8 mouse cellular contexts compared by ENCODE assay signal in genomic region chr5:115907037-115908009, GRCm38 (mm10).
DNase-seq lines count a peak whose midpoint lies in the region; ATAC-seq and TF ChIP-seq lines count a peak whose summit lies in the region.

No protein-coding gene starts in this region.

- peak; percentile 46 for DNase-seq in gastrocnemius, postnatal 14 days
- DNase-seq in gastrocnemius, postnatal 25 days, result no peak
- DNase-seq in embryo, embryonic 10.5 days (ENCODE audit: low spot score), result peak; percentile 61
- DNase-seq in heart, embryonic 10.5 days (ENCODE audit: low spot score), result no peak
- DNase-seq in kidney, postnatal 10 days, result peak; percentile 51
- DNase-seq in liver, embryonic 14.5 days (ENCODE audit: low read depth in 3 of 3, low spot score in 3 of 3), result no peak
- no peak for DNase-seq in thymus, postnatal 14 days

- H3K9ac ChIP-seq in liver, embryonic 14.5 days (replicated peaks), result no peak overlapping the region
- H3K9ac ChIP-seq in neural tube, embryonic 14.5 days (replicated peaks; ENCODE audit: low read depth, low read length), result peak overlapping the region; percentile 48

- H3K4me2 ChIP-seq in liver, embryonic 14.5 days (ENCODE audit: low read depth), result peak overlapping the region; percentile 49
- H3K4me2 ChIP-seq in neural tube, embryonic 14.5 days (ENCODE audit: low read depth, low read length), result peak overlapping the region; percentile 80

- no peaks in the 10 kb centered on the region for H3K27me3 ChIP-seq in heart, embryonic 10.5 days (ENCODE audit: insufficient read depth, poor library complexity, severe bottlenecking)
- no peaks in the 10 kb centered on the region for H3K27me3 ChIP-seq in liver, embryonic 14.5 days (ENCODE audit: control insufficient read depth, insufficient read depth, low read length)
- no peaks in the 10 kb centered on the region for H3K27me3 ChIP-seq in neural tube, embryonic 14.5 days (ENCODE audit: control insufficient read depth, insufficient read depth, low read length)

- WGBS in heart, embryonic 10.5 days, result 5% methylated on average over 38 of the region's 38 CpGs
- 55% methylated on average over 38 of the region's 38 CpGs for whole genome bisulfite sequencing in liver, embryonic 14.5 days (ENCODE audit: insufficient replicate concordance)
- 4% methylated on average over 38 of the region's 38 CpGs for WGBS in neural tube, embryonic 14.5 days

- TF ChIP-seq EP300 in liver, embryonic 14.5 days (IDR thresholded peaks at IDR 0.05; ENCODE audit: low read depth), result no peak

- peak overlapping the region; percentile 38 for H3K27ac ChIP-seq in heart, embryonic 10.5 days
- no peak overlapping the region for H3K27ac ChIP-seq in liver, embryonic 14.5 days
- peak overlapping the region; percentile 52 for H3K27ac ChIP-seq in neural tube, embryonic 14.5 days (ENCODE audit: low read depth, low read length)

- ATAC-seq in liver, embryonic 14.5 days (ENCODE audit: insufficient read depth), result peak; percentile 38; the same call in 1 of the 2 replicates
- ATAC-seq in neural tube, embryonic 14.5 days (ENCODE audit: low read depth), result peak; percentile 85

- 0 out of 2 replicates have a peak, but pooled peaks cover 5% of the 10 kb centered on the region for H3K36me3 ChIP-seq in heart, embryonic 10.5 days
- peaks cover 3% of the 10 kb centered on the region; the same call in 1 of the 2 replicates for H3K36me3 ChIP-seq in liver, embryonic 14.5 days (replicated peaks; ENCODE audit: control insufficient read depth, insufficient read depth, low read depth)
- H3K36me3 ChIP-seq in neural tube, embryonic 14.5 days (ENCODE audit: control insufficient read depth, insufficient read depth, low read length), result no peaks in the 10 kb centered on the region

- peak; percentile 37 for TF ChIP-seq CTCF in liver, embryonic 14.5 days (IDR thresholded peaks at IDR 0.05; ENCODE audit: low read depth)

- intact Hi-C loops in gastrocnemius, postnatal 14 days (cut with DNase I; ENCODE audit: low total_unique reads), result no loop called here

- no peaks in the 10 kb centered on the region for H3K9me3 ChIP-seq in heart, embryonic 10.5 days
- no peaks in the 10 kb centered on the region for H3K9me3 ChIP-seq in liver, embryonic 14.5 days (ENCODE audit: control insufficient read depth, low read length)
- H3K9me3 ChIP-seq in neural tube, embryonic 14.5 days (ENCODE audit: control insufficient read depth, low read length), result no peaks in the 10 kb centered on the region

- H3K4me1 ChIP-seq in heart, embryonic 10.5 days, result peaks cover 53% of the 10 kb centered on the region
- 0 out of 4 replicates have a peak, but pooled peaks cover 0 to 3% of the 10 kb centered on the region in 2 experiments for H3K4me1 ChIP-seq in liver, embryonic 14.5 days (replicated peaks; ENCODE audit: control insufficient read depth in 2 of 2, insufficient read depth in 2 of 2, low read length in 1 of 2)
- peaks cover 19% of the 10 kb centered on the region for H3K4me1 ChIP-seq in neural tube, embryonic 14.5 days (ENCODE audit: control insufficient read depth, insufficient read depth, low read length)

- peak overlapping the region; percentile 61 for H3K4me3 ChIP-seq in heart, embryonic 10.5 days
- H3K4me3 ChIP-seq in liver, embryonic 14.5 days (ENCODE audit: insufficient read depth in 1 of 2, low read depth in 2 of 2, low read length in 2 of 2), result peak overlapping the region in 1 of 2 experiments; percentile 34; a peak in 2 of 4 replicates
- H3K4me3 ChIP-seq in neural tube, embryonic 14.5 days (ENCODE audit: low read depth, low read length), result peak overlapping the region; percentile 36

Comparison
In these comparisons a context has a peak if more than half of its experiments do, and no peak if none do; other contexts are left out.
1. DNase-seq: peak in gastrocnemius, postnatal 14 days (single experiment), embryo, embryonic 10.5 days (single experiment) and kidney, postnatal 10 days (single experiment); none in gastrocnemius, postnatal 25 days (single experiment), heart, embryonic 10.5 days (single experiment), liver, embryonic 14.5 days (0 of 3) and thymus, postnatal 14 days (single experiment).